Comparison of ENCODE assay signal across 22 mouse cellular contexts in genomic region chr1:137692525-137692924, GRCm38 (mm10).
A peak's percentile ranks its signal among the peaks of the same experiment; 100 is the strongest.
DNase-seq lines count a peak whose midpoint lies in the region; ATAC-seq lines count a peak whose summit lies in the region.
"Had no signal": no experiment of that assay in that cellular context is flagged by ENCODE, and none has a peak within 500 bp of the region (broad histone marks: within the 10 kb centered on the region; RNA-seq: fewer than 3 reads in every experiment).

No protein-coding gene starts in this region.

- H3K4me1 ChIP-seq in forebrain, embryonic 15.5 days: peaks cover 13% of the 10 kb centered on the region; the same call in 1 of the 2 replicates
- H3K4me1 ChIP-seq: limb, embryonic 12.5 days; liver, embryonic 12.5 days; neural tube, embryonic 15.5 days had no signal

- no peak overlapping the region for H3K27ac ChIP-seq in forebrain, embryonic 15.5 days (replicated peaks)
- H3K27ac ChIP-seq: hindbrain, embryonic 13.5 days; left cerebral cortex, adult 2 months; limb, embryonic 12.5 days; liver, embryonic 12.5 days; neural tube, embryonic 15.5 days had no signal

- WGBS in forebrain, embryonic 15.5 days: 26% methylated on average over 2 of the region's 2 CpGs

- H3K4me2 ChIP-seq in forebrain, embryonic 15.5 days (replicated peaks): no peak overlapping the region
- H3K4me2 ChIP-seq: heart, embryonic 11.5 days; hindbrain, embryonic 13.5 days; limb, embryonic 12.5 days; liver, embryonic 12.5 days; neural tube, embryonic 15.5 days had no signal

- no peak overlapping the region for H3K4me3 ChIP-seq in forebrain, embryonic 15.5 days
- H3K4me3 ChIP-seq: hindbrain, embryonic 13.5 days; left cerebral cortex, adult 2 months; limb, embryonic 12.5 days; liver, embryonic 12.5 days; neural tube, embryonic 15.5 days had no signal

- peak; percentile 19 for DNase-seq in heart, adult 11 months
- no peak for DNase-seq in heart, postnatal 4 days
- peak; percentile 55 for DNase-seq in retina, postnatal 1 day
- no peak for DNase-seq in retina, embryonic 14.5 days (ENCODE audit: low spot score)
- no peak for DNase-seq in left cerebral cortex, postnatal 36 days (ENCODE audit: low spot score in 2 of 2)
- DNase-seq in embryo, embryonic 11 days: no peak
- DNase-seq: adrenal gland, postnatal 25 days; cerebellum, adult 2 months; heart, postnatal 14 days; kidney, adult 9 months; layer of hippocampus, adult 9-11 months; thymus, adult 2 months had no signal

- intact Hi-C loops in left cerebral cortex, postnatal 36 days (cut with DNase I): no loop called here

- H3K9ac ChIP-seq in forebrain, embryonic 15.5 days (replicated peaks): no peak overlapping the region
- H3K9ac ChIP-seq: hindbrain, embryonic 13.5 days; limb, embryonic 12.5 days; liver, embryonic 12.5 days; neural tube, embryonic 15.5 days had no signal

- H3K27me3 ChIP-seq in forebrain, embryonic 15.5 days: no peaks in the 10 kb centered on the region
- H3K27me3 ChIP-seq: hindbrain, embryonic 13.5 days; limb, embryonic 12.5 days; liver, embryonic 12.5 days; neural tube, embryonic 15.5 days had no signal

- no peaks in the 10 kb centered on the region for H3K36me3 ChIP-seq in forebrain, embryonic 15.5 days
- H3K36me3 ChIP-seq: hindbrain, embryonic 13.5 days; limb, embryonic 12.5 days; liver, embryonic 12.5 days; neural tube, embryonic 15.5 days had no signal

- no peaks in the 10 kb centered on the region for H3K9me3 ChIP-seq in forebrain, embryonic 15.5 days
- H3K9me3 ChIP-seq: hindbrain, embryonic 13.5 days; limb, embryonic 12.5 days; liver, embryonic 12.5 days; neural tube, embryonic 15.5 days had no signal

- peak; percentile 67; the same call in 1 of the 2 replicates for ATAC-seq in forebrain, embryonic 15.5 days (replicated peaks)
- ATAC-seq: activated CD4-positive, CD25-positive, alpha-beta regulatory T cell, adult 4 months; CD4-positive, CD25-positive, alpha-beta regulatory T cell, adult 4 months; liver, embryonic 12.5 days; midbrain, embryonic 16.5 days had no signal

Comparison
In these comparisons a context has a peak if more than half of its experiments do, and no peak if none do; other contexts are left out.
1. DNase-seq: peak in heart, adult 11 months (single experiment) and retina, postnatal 1 day (single experiment); none in heart, postnatal 4 days (single experiment), retina, embryonic 14.5 days (single experiment), left cerebral cortex, postnatal 36 days (0 of 2) and embryo, embryonic 11 days (single experiment).